Mouse (Mus musculus): ENCODE measurements around the gene Dnah7a. TPM values are rescaled to one million over a fixed set of nuclear protein-coding genes. Genes with fewer than 3 reads are reported as not detected.
A peak's percentile ranks its signal among the peaks of the same experiment; 100 is the strongest.
"Not testable (repeated sequence)": the region's sequence is repeated elsewhere in the genome, so short reads cannot be mapped to it uniquely, and the experiment has no call there.

The Dnah7a gene
- total RNA-seq, 2 experiments from 2014 or later: 0.02 to 0.05 TPM

- DNase-seq: not testable (repeated sequence)
Observed at GRCm38 (mm10) chr1:53664268-53664667, 42.3 kb downstream of the Dnah7a start.

GRCm38 (mm10) chr1:53639865-53640794 is 66.5 kb downstream of the Dnah7a start:
- DNase-seq: no peak

- DNase-seq: not testable (repeated sequence)
Observed at GRCm38 (mm10) chr1:53635641-53636040, 70.9 kb downstream of the Dnah7a start.

- not testable (repeated sequence) for DNase-seq
Observed at GRCm38 (mm10) chr1:53632040-53632439, 74.5 kb downstream of the Dnah7a start.

- no peak for DNase-seq
Observed at GRCm38 (mm10) chr1:53630011-53630410, 76.6 kb downstream of the Dnah7a start.

GRCm38 (mm10) chr1:53613486-53613885 is 93.1 kb downstream of the Dnah7a start:
- DNase-seq: no peak

GRCm38 (mm10) chr1:53581326-53581725 is 125.3 kb downstream of the Dnah7a start:
- not testable (repeated sequence) for DNase-seq

GRCm38 (mm10) chr1:53557918-53558317 is 148.7 kb downstream of the Dnah7a start:
- DNase-seq: not testable (repeated sequence)

GRCm38 (mm10) chr1:53547018-53547417 is 159.6 kb downstream of the Dnah7a start:
- not testable (repeated sequence) for DNase-seq

GRCm38 (mm10) chr1:53538356-53538755 is 168.2 kb downstream of the Dnah7a start:
- DNase-seq: not testable (repeated sequence)

GRCm38 (mm10) chr1:53534826-53535225 is 171.8 kb downstream of the Dnah7a start:
- not testable (repeated sequence) for DNase-seq

GRCm38 (mm10) chr1:53526021-53526420 is 180.6 kb downstream of the Dnah7a start:
- DNase-seq: not testable (repeated sequence)

GRCm38 (mm10) chr1:53473699-53474098 is 232.9 kb downstream of the Dnah7a start:
- no peak for DNase-seq

- DNase-seq: not testable (repeated sequence)
Observed at GRCm38 (mm10) chr1:53472084-53472483, 234.5 kb downstream of the Dnah7a start.

- DNase-seq: no peak
Observed at GRCm38 (mm10) chr1:53467325-53467670, 239.3 kb downstream of the Dnah7a start.

GRCm38 (mm10) chr1:53466524-53467324 is 239.9 kb downstream of the Dnah7a start:
- not testable (repeated sequence) for DNase-seq

GRCm38 (mm10) chr1:53439173-53439572 is 267.4 kb downstream of the Dnah7a start:
- not testable (repeated sequence) for DNase-seq

GRCm38 (mm10) chr1:53432433-53432832 is 274.2 kb downstream of the Dnah7a start:
- DNase-seq: not testable (repeated sequence)

- DNase-seq: no peak
Observed at GRCm38 (mm10) chr1:53405803-53406325, 300.7 kb downstream of the Dnah7a start.

- DNase-seq: peak; percentile 25
Observed at GRCm38 (mm10) chr1:53393936-53394760, 312.4 kb downstream of the Dnah7a start.

- no peak for DNase-seq
Observed at GRCm38 (mm10) chr1:53388762-53389161, 317.8 kb downstream of the Dnah7a start.

Measured in heart, postnatal 4 days (tissue).